Mouse (Mus musculus) inflammation-experienced regulatory T-cells, adult 6 months (primary cell): ENCODE data around the gene Nr2e1. TPM values are rescaled to one million over a fixed set of nuclear protein-coding genes. Genes with fewer than 3 reads are reported as not detected.

Experiments
- ATAC-seq: one replicate; pipeline ENCODE4 v1.8.0; 2017
- polyA plus RNA-seq, 3 experiments: library from polyadenylated mRNA; unstranded; fragments of 100-300 nt; shearing (Covaris generic); gene quantifications; one replicate each; pipeline ENCODE4 v1.2.1; 2017

Nr2e1 gene
- polyA plus RNA-seq, 3 experiments from 2014 or later, result not detected

- ATAC-seq, result no peak
These were observed 4.7 kb upstream of the Nr2e1 start for GRCm38 (mm10) chr10:42587961-42588750.

GRCm38 (mm10) chr10:42585596-42586305, 2.3 kb upstream of the Nr2e1 start:
- no peak for ATAC-seq

- ATAC-seq, result no peak
These were observed 1.7 kb upstream of the Nr2e1 start for GRCm38 (mm10) chr10:42585156-42585555.

DNA sequence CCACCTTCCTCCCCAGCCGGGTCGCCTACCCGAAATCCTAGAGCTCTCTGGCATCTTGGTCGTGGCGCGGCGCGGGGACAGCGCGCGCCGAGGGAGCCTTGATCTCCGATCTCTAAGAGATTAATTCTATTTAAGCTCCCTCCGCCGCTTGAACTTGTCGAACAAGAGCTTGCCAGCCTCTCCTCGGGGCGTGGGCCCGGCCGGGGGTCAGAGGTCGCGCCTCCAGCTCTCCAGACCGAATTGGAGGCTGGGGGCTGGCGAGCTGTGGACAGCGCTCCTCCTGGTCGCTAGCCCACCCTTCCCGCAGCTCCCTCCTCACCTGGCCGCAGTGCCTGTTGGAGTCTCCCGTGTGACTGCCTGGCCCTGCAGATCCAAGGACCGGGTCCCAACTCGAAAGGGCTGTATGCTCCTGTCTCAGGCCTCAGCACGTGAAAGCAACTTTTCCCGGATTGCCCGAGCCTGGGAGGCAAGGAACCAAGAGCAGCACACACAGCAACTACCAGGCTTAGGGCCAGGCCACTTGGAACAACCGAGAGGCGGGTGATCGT, 1.1 kb upstream of the Nr2e1 start:
- no peak for ATAC-seq

DNA sequence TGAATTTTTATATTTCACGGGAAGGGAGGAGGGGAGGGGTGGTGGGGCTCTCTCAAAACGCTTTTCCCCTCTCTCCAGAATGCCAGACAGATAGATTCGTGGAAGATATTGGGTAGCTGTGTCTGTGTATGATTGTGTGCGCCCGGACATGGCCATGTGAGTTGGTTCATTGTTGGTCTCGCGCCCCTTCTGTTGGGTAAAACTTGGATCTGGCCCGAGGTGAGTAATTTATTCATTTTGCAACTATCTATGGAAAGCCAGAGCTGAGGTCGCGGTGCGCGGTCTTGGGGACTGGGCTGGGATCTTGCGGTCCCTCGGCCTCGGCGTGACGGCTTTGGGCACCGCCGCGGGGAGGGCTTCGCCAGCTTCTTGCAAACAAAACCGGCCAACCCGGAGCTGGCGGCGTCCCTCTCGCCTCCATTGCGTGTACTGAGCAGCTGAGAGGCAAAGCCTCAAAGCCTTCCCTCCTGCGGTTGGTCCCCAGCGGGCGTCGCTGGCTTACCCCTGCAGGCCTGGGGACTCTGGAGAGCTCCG, 537 bp upstream of the Nr2e1 start:
- ATAC-seq, result no peak

DNA sequence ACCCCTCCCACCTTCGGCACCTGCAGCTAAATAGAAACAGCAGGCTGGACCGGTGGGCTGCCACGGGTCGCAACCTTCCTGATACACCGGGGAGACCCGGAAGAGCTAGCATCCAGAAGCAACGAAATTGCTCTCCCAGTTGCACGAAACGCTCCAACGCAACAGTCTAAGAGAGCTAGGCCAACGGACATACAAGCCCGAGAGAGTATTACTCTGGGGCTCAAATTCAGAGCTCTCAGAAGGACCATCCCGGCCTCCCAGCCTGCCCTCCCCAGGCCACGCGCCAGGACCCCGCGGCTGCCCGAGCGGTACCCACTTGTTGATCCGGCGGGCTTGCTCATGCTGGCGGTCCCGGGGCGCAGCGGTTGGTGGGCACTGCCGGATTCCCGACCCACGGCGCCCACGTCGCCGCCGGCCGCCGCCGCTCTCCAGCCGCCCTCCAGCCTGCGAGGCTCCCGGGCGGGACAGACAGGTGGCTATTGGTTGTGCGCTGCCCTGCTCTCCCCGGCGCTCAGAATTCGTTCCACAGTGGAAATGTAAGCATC, 794 bp downstream of the Nr2e1 start:
- ATAC-seq, result no peak

DNA sequence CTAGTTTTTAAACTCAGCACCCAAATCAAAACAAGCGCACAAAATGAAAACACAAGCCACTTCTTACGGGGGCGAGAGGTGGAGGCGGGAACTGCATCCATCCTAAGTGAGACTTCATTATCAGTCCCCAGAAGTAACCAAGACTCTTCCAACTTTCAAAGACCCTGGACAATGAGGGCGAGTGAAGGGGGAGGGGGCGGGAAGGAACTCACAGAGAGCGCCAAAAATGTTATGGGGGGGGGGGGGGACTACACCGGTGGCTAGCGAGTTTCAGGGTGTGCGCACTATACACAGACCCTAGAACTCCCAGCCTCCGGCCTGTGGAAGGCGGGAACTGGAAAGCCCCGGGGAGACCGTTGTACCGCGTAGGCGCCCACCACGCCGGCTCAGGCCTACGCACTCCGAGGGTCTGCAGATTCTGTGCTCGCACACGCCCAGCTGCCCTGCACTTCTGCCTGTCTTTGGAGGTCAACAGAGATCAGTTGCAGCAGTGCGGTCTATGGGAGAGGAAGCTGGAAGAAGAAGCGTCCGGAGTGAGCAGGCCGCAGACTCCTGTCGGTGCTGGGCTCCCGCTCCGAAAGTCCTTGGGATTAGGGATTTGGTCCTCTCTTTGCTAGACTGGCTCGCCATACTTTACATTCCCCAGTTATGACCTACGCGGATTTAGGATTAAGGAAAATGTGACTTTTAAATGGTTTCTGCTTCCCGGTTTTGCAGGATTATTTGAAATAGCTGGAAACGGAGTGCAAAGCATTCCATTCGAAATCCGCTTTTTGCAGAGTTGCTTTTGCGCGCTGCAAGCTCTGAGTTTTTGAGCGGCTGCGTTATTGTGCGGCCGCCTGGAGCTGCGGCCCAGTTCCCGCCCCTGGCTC, 1.5 kb downstream of the Nr2e1 start:
- ATAC-seq, result no peak

GRCm38 (mm10) chr10:42580951-42581277, 2.5 kb downstream of the Nr2e1 start:
- ATAC-seq, result no peak

GRCm38 (mm10) chr10:42580131-42580950, 3.1 kb downstream of the Nr2e1 start:
- no peak for ATAC-seq

- ATAC-seq, result no peak
These were observed 3.8 kb downstream of the Nr2e1 start for GRCm38 (mm10) chr10:42579475-42580130.

DNA sequence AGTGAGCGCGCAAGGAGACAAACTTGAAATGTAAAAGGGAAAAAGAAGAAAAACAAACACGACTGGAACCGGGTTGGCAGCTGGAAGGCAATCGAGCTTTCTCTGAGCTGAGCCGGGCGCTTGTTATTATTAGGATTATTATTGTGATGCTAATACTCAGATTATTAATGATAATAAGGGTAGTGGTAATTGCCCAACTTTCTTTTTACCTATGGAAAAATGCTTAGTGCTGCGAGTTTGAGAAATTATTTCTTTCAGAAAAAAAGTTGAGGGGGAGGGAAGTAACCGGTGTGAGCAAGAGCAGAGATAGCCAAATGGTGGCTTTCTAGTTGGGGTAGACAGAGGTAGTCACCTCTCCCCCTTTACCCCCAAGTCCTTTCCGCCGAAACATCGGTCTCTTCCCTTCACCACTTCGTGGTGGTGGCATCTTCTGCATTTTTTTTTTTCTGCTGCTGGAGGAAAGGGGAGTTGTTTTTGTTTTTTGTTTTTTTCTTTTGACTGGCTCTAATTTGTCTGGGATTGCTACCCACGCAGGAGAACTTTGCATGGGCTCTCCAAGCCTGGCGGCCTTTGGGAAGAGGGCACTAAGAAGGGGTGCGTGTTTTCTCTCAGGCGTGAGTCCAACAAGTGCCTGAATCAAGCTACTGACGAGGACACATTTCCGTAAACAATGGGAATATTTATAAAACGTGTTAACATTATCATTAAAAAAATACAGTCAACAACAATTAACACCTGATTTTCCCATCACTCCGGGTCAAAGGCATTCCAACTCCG, 4.5 kb downstream of the Nr2e1 start:
- no peak for ATAC-seq

- no peak for ATAC-seq
These were observed 5.2 kb downstream of the Nr2e1 start for GRCm38 (mm10) chr10:42578281-42578675.

DNA sequence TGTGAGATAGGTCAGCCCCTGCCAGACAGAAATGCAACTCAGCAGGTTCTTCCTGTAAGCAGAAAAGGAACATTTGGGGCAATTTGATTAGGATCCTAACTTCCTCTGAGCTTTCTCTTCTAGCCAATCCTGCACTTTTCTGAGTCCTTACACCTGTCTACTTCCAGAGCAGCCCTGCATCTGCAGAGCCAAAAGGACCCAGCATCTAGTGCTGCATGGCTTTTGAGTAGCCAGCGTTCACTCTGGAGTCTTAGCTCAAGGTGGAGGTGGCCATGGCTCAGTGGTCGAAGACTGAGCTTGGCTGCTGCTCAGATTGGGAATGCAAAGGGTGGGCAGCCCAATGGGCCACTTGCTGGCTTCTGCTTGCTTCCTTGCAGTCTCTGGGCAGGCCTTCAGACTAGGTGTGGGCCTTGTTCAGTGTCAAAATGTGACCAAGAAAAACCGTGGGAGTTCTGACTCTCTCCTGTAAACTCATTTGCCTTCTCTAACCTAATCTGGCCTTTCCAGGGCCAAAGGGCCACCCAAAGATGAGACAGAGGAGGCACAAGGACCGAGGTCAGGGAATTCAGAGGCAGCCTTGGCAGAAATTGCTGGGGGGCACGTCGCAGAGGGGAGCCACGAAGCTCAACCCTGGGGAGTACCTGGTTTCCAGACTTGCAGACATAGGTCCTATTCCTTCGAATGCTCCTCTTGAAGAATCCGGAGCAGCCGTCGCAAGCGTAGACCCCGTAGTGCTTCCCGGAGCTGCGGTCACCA, 5.7 kb downstream of the Nr2e1 start:
- ATAC-seq, result no peak

DNA sequence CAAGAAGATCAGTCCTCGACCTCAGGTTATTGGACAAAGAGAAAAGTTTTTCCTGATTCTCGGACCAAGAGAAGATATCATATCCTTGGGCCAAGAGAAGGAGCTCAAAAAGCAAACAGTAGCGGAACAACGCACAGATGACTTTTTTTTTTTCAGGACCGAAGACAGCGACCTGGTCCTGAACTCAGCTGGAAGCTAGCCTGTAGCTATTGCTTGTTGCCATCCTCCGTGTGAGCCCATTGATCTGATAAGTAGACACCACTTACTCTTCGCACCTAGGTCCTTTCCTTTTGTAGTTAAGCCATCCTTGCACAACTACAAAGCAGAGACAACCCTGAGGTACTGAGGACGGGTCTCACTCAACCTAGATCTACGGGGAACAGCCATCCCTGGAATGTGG, 8.8 kb downstream of the Nr2e1 start:
- ATAC-seq, result no peak

GRCm38 (mm10) chr10:42572971-42573370, 10.5 kb downstream of the Nr2e1 start:
- ATAC-seq, result no peak

DNA sequence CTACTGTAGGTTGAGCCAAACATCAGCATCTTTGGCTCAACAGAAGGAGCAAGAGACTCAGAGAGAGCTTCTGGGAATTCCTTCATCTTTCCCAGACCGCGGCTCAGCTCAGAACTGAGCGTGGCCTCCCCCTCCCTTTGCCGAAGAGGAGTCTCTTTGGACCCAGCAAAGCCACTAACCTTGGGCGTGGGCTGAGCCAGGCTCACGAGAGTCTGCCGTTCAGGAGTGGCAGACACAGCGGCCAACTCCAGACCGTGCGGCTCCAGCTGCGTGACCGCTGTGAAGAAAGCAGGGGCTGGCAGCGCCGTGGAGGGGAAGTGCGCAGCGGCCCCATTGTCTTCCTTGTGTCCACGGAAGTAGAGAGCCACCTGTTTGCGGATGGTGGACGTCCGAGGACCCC, 10.9 kb downstream of the Nr2e1 start:
- ATAC-seq, result no peak

DNA sequence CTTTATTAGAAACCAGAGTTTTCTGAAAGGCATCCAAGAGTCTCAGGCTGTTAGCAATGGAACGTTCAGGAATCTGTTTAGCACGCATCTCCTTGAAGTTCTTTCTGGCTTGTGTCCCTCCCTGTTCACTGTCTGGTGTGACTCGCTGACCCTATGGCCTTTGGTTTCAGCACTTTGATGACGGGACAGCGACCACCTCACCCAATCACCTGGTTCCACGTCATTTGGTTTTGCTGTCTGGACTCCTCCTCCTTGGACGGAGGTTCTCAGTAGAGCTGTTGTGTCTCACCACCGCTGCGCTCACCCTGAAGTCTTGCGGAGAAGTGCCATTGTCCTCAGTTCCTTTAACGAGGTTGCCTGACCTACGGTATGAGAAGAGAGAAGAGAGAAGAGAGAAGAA, 21.2 kb downstream of the Nr2e1 start:
- no peak for ATAC-seq

DNA sequence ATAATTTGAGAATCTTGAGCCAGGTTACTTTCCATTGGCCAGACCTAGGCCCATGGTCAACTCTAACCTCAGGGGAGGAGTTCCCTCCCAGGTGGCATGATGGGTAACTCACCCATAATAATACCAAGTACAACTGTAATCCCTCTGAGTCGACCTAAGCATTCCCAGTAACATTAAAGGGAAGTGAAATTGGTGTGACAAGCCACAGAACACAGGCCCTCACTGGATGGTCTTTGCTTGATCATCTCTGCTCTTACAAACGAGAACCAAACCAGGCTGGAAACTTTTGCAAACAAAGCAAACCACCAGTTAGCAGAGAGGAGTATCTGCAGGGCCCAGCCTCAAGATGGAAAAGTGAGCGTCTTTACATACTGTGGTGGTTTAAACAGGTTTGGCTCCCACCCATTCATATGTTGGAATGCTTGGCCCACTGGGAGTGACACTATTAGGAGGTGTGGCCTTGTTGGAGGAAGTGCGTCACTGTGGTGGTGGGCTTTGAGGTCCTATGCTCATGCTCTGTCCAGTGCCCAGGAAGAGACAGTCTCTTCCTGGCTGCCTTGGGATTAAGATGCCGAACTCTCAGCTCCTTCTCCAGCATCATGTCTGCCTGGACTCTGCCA, 23.7 kb downstream of the Nr2e1 start:
- no peak for ATAC-seq

GRCm38 (mm10) chr10:42546507-42546906, 36.9 kb downstream of the Nr2e1 start:
- no peak for ATAC-seq
